Mouse (Mus musculus) spleen, embryonic (tissue): ENCODE measurements around the gene Fgf7.

Experiments
- CTCF ChIA-PET: fragments of 350-600 bp; sonication (Branson Sonifier 250); formaldehyde crosslinking; loops from one replicate; lab custom pipeline; 2022; lab: Charles Lee

Fgf7 gene

GRCm38 (mm10) chr2:126060595-126060994 is 26.1 kb downstream of the Fgf7 start:
- CTCF ChIA-PET, result interaction anchor here (0.7 kb wide), 1 partner anchor 9 kb away, joined by 3 read pairs; no protein-coding TSS in a partner anchor

GRCm38 (mm10) chr2:126061037-126061773 is 26.7 kb downstream of the Fgf7 start:
- CTCF ChIA-PET, result interaction anchor here (0.6 to 0.7 kb wide), 2 partner anchors 8 to 241 kb away, joined by 3 to 4 read pairs; no protein-coding TSS in a partner anchor

- CTCF ChIA-PET, result no interaction called here
These were observed 28.4 kb downstream of the Fgf7 start for GRCm38 (mm10) chr2:126062876-126063275.

- CTCF ChIA-PET, result no interaction called here
These were observed 30.4 kb downstream of the Fgf7 start for GRCm38 (mm10) chr2:126064814-126065213.

GRCm38 (mm10) chr2:126065303-126065856 is 30.9 kb downstream of the Fgf7 start:
- CTCF ChIA-PET, result no interaction called here

- CTCF ChIA-PET, result no interaction called here
These were observed 35.3 kb downstream of the Fgf7 start for GRCm38 (mm10) chr2:126069740-126070139.

GRCm38 (mm10) chr2:126073744-126074143 is 39.3 kb downstream of the Fgf7 start:
- CTCF ChIA-PET, result no interaction called here

GRCm38 (mm10) chr2:126076506-126076905 is 42.0 kb downstream of the Fgf7 start:
- CTCF ChIA-PET, result no interaction called here

GRCm38 (mm10) chr2:126079086-126079485 is 44.6 kb downstream of the Fgf7 start:
- CTCF ChIA-PET, result no interaction called here

- CTCF ChIA-PET, result no interaction called here
These were observed 49.9 kb downstream of the Fgf7 start for GRCm38 (mm10) chr2:126084326-126084725.

GRCm38 (mm10) chr2:126086187-126086586 is 51.7 kb downstream of the Fgf7 start:
- CTCF ChIA-PET, result no interaction called here

GRCm38 (mm10) chr2:126090432-126090831 is 56.0 kb downstream of the Fgf7 start:
- CTCF ChIA-PET, result no interaction called here

- CTCF ChIA-PET, result no interaction called here
These were observed 60.2 kb downstream of the Fgf7 start for GRCm38 (mm10) chr2:126094616-126095015.
